Mouse (Mus musculus): ENCODE measurements at regions not wholly inside any gene's neighbourhood (a gene's known extent, or its start where the extent isn't known, plus 50 kb on each side); places are given as distances from the start of the nearest gene placed in this dataset.
A peak's percentile ranks its signal among the peaks of the same experiment; 100 is the strongest.
"Not testable (repeated sequence)": the region's sequence is repeated elsewhere in the genome, so short reads cannot be mapped to it uniquely, and the experiment has no call there.

- no peak for DNase-seq
Measured at GRCm38 (mm10) chr15:3171774-3172173, 96.6 kb upstream of the Selenop start.

- DNase-seq, result no peak
Measured at GRCm38 (mm10) chr15:3174072-3174471, 94.3 kb upstream of the Selenop start.

- DNase-seq, result no peak
Measured at GRCm38 (mm10) chr15:3174848-3175247, 93.5 kb upstream of the Selenop start.

- peak; percentile 52 to 63 for DNase-seq
Measured at GRCm38 (mm10) chr15:3201912-3202653, 66.3 kb upstream of the Selenop start.

GRCm38 (mm10) chr15:3205522-3205921 lies 62.8 kb upstream of the Selenop start:
- DNase-seq, result no peak

GRCm38 (mm10) chr15:3206076-3206475 lies 62.3 kb upstream of the Selenop start:
- DNase-seq, result not testable (repeated sequence)

- DNase-seq, result peak in 1 of 2 experiments; percentile 71
Measured at GRCm38 (mm10) chr15:3213721-3214120, 54.6 kb upstream of the Selenop start.

GRCm38 (mm10) chr15:3215201-3215600 lies 53.1 kb upstream of the Selenop start:
- no peak for DNase-seq
